Mouse (Mus musculus): ENCODE results near the gene Etv1. TPM values are rescaled to one million over a fixed set of nuclear protein-coding genes. Genes with fewer than 3 reads are reported as not detected.

Etv1 gene
- polyA plus RNA-seq, 1 experiment: 3.4 TPM

GRCm38 (mm10) chr12:38783291-38783690, 4.1 kb downstream of the Etv1 start:
- H3K79me2 ChIP-seq (ENCODE audit: control insufficient read depth, insufficient read depth): no peaks in the 10 kb centered on the region
- TF ChIP-seq MYOG (IDR thresholded peaks at IDR 0.05; ENCODE audit: control insufficient read depth, extremely low read depth, insufficient read length) (no peak), CEBPB (IDR thresholded peaks at IDR 0.05; ENCODE audit: low read depth) (no peak), CTCF (IDR thresholded peaks at IDR 0.05; ENCODE audit: control insufficient read depth, insufficient read depth, insufficient read length) (no peak), USF1 (IDR thresholded peaks at IDR 0.05; ENCODE audit: low read depth) (no peak), MAX (IDR thresholded peaks at IDR 0.05) (no peak), FOSL1 (IDR thresholded peaks at IDR 0.05; ENCODE audit: insufficient read depth, low read length, poor library complexity, severe bottlenecking) (no peak), MYOD1 (IDR thresholded peaks at IDR 0.05; ENCODE audit: control insufficient read depth, insufficient read length, low read depth) (no peak)
- H3K79me3 ChIP-seq (ENCODE audit: low read depth): no peaks in the 10 kb centered on the region
- no peaks in the 10 kb centered on the region for H3K27me3 ChIP-seq (ENCODE audit: control insufficient read depth, insufficient read depth, insufficient read length)
- no peaks in the 10 kb centered on the region for H3K36me3 ChIP-seq (ENCODE audit: control insufficient read depth, insufficient read depth)
- H3ac ChIP-seq (ENCODE audit: control insufficient read depth, insufficient read length, low read depth): no peak overlapping the region
- H3K4me3 ChIP-seq (ENCODE audit: insufficient read depth, poor library complexity, severe bottlenecking): no peak overlapping the region

DNA sequence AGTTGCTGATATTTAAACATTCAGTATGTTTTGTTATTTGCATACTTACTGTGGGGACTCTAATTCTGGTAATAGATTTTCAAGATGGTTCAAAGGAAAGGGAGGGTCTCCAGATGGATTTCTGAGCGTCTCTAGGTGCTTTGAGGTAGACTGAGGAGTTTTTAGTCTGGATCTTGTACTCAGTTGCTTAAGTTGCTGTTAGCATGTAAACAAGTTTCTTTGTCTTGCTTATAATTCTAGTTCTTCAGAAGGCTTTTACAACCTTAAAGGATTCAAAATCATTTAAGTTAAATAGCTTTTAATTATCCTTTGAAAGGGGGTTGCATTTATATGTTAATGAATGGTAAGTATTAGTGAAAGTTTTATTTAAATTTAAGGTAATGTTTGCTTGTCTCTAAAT, 5.0 kb downstream of the Etv1 start:
- TF ChIP-seq MYOG (IDR thresholded peaks at IDR 0.05; ENCODE audit: control insufficient read depth, extremely low read depth, insufficient read length) (no peak), CEBPB (IDR thresholded peaks at IDR 0.05; ENCODE audit: low read depth) (no peak), CTCF (IDR thresholded peaks at IDR 0.05; ENCODE audit: control insufficient read depth, insufficient read depth, insufficient read length) (no peak), USF1 (IDR thresholded peaks at IDR 0.05; ENCODE audit: low read depth) (no peak), MYOD1 (IDR thresholded peaks at IDR 0.05; ENCODE audit: control insufficient read depth, insufficient read length, low read depth) (no peak), FOSL1 (IDR thresholded peaks at IDR 0.05; ENCODE audit: insufficient read depth, low read length, poor library complexity, severe bottlenecking) (no peak), MAX (IDR thresholded peaks at IDR 0.05) (no peak)
- H3K4me3 ChIP-seq (ENCODE audit: insufficient read depth, poor library complexity, severe bottlenecking): no peak overlapping the region
- no peaks in the 10 kb centered on the region for H3K27me3 ChIP-seq (ENCODE audit: control insufficient read depth, insufficient read depth, insufficient read length)
- H3K36me3 ChIP-seq (ENCODE audit: control insufficient read depth, insufficient read depth): no peaks in the 10 kb centered on the region
- H3K79me2 ChIP-seq (ENCODE audit: control insufficient read depth, insufficient read depth): no peaks in the 10 kb centered on the region
- H3K79me3 ChIP-seq (ENCODE audit: low read depth): no peaks in the 10 kb centered on the region
- H3ac ChIP-seq (ENCODE audit: control insufficient read depth, insufficient read length, low read depth): no peak overlapping the region

GRCm38 (mm10) chr12:38786571-38786970, 7.4 kb downstream of the Etv1 start:
- TF ChIP-seq USF1 (IDR thresholded peaks at IDR 0.05; ENCODE audit: low read depth) (no peak), MAX (IDR thresholded peaks at IDR 0.05) (no peak), CTCF (IDR thresholded peaks at IDR 0.05; ENCODE audit: control insufficient read depth, insufficient read depth, insufficient read length) (no peak), CEBPB (IDR thresholded peaks at IDR 0.05; ENCODE audit: low read depth) (no peak), MYOD1 (IDR thresholded peaks at IDR 0.05; ENCODE audit: control insufficient read depth, insufficient read length, low read depth) (no peak), FOSL1 (IDR thresholded peaks at IDR 0.05; ENCODE audit: insufficient read depth, low read length, poor library complexity, severe bottlenecking) (no peak), MYOG (IDR thresholded peaks at IDR 0.05; ENCODE audit: control insufficient read depth, extremely low read depth, insufficient read length) (no peak)
- Histone ChIP-seq H3K36me3 (ENCODE audit: control insufficient read depth, insufficient read depth) (no peaks in the 10 kb centered on the region), H3K27me3 (ENCODE audit: control insufficient read depth, insufficient read depth, insufficient read length) (no peaks in the 10 kb centered on the region), H3K79me2 (ENCODE audit: control insufficient read depth, insufficient read depth) (no peaks in the 10 kb centered on the region), H3ac (ENCODE audit: control insufficient read depth, insufficient read length, low read depth) (no peak overlapping the region), H3K4me3 (ENCODE audit: insufficient read depth, poor library complexity, severe bottlenecking) (no peak overlapping the region), H3K79me3 (ENCODE audit: low read depth) (no peaks in the 10 kb centered on the region)

DNA sequence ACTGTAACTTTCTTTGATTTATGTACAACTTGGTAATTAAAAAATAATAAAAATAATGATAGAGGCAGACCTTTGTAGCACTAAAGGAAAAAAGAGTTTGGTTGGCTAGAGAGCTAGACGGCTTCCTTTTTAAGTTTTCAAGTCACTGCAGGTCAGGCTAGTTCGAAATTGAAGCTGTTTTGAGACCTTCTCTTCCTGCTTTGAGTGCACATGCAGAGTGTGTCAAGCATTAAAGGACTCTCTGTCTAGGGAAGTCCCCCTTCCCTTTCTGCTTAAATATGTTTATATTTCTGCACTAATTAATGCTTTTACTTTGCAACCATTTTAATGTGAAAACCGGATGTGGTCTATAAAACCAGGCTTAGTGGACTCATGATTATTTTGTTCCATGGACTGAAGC, 8.5 kb downstream of the Etv1 start:
- TF ChIP-seq MAX (IDR thresholded peaks at IDR 0.05): no peak
- no peak for TF ChIP-seq MYOD1 (IDR thresholded peaks at IDR 0.05; ENCODE audit: control insufficient read depth, insufficient read length, low read depth)
- TF ChIP-seq CEBPB (IDR thresholded peaks at IDR 0.05; ENCODE audit: low read depth): no peak
- TF ChIP-seq FOSL1 (IDR thresholded peaks at IDR 0.05; ENCODE audit: insufficient read depth, low read length, poor library complexity, severe bottlenecking): no peak
- no peak for TF ChIP-seq CTCF (IDR thresholded peaks at IDR 0.05; ENCODE audit: control insufficient read depth, insufficient read depth, insufficient read length)
- no peak for TF ChIP-seq MYOG (IDR thresholded peaks at IDR 0.05; ENCODE audit: control insufficient read depth, extremely low read depth, insufficient read length)
- no peak for TF ChIP-seq USF1 (IDR thresholded peaks at IDR 0.05; ENCODE audit: low read depth)
- Histone ChIP-seq H3K36me3 (ENCODE audit: control insufficient read depth, insufficient read depth) (no peaks in the 10 kb centered on the region), H3K4me3 (ENCODE audit: insufficient read depth, poor library complexity, severe bottlenecking) (no peak overlapping the region)

GRCm38 (mm10) chr12:38788621-38789020, 9.4 kb downstream of the Etv1 start:
- Histone ChIP-seq H3K36me3 (ENCODE audit: control insufficient read depth, insufficient read depth) (no peaks in the 10 kb centered on the region), H3K4me3 (ENCODE audit: insufficient read depth, poor library complexity, severe bottlenecking) (no peak overlapping the region), H3ac (ENCODE audit: control insufficient read depth, insufficient read length, low read depth) (no peak overlapping the region), H3K79me2 (ENCODE audit: control insufficient read depth, insufficient read depth) (no peaks in the 10 kb centered on the region), H3K27me3 (ENCODE audit: control insufficient read depth, insufficient read depth, insufficient read length) (no peaks in the 10 kb centered on the region), H3K79me3 (ENCODE audit: low read depth) (no peaks in the 10 kb centered on the region)
- TF ChIP-seq FOSL1 (IDR thresholded peaks at IDR 0.05; ENCODE audit: insufficient read depth, low read length, poor library complexity, severe bottlenecking) (peak; percentile 14), MYOD1 (IDR thresholded peaks at IDR 0.05; ENCODE audit: control insufficient read depth, insufficient read length, low read depth) (no peak), USF1 (IDR thresholded peaks at IDR 0.05; ENCODE audit: low read depth) (peak; percentile 61)

More for the DNA sequence above, 8.5 kb downstream of the Etv1 start:
- Histone ChIP-seq H3K79me3 (ENCODE audit: low read depth) (no peaks in the 10 kb centered on the region), H3K27me3 (ENCODE audit: control insufficient read depth, insufficient read depth, insufficient read length) (no peaks in the 10 kb centered on the region), H3K79me2 (ENCODE audit: control insufficient read depth, insufficient read depth) (no peaks in the 10 kb centered on the region), H3ac (ENCODE audit: control insufficient read depth, insufficient read length, low read depth) (no peak overlapping the region)

DNA sequence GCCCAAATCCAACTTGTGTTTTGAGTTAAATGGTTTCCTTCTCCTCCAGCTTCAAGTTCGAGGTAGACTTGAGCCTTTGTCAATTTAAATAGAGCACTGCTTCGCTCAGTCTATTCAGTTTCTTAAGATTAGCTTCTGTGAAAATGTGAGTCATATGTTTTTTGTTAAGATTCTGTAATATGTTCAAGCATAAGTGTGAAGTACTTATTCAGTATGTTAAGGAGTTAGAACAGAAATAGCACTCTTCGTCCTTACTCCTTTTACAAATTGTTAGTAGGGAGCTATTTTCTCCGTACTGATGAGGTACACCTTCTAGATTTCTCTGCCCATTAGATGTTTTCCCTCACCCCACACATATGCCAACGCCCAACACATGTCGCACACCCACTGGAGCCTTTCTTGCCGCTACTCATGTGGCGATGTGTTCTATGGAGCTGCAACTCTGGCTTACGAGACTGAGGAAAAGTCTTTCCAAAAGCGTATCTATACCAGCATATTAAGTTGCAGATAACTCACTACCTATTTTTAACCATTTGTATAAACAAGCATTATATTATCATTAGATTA, 10.7 kb downstream of the Etv1 start:
- no peaks in the 10 kb centered on the region for H3K36me3 ChIP-seq (ENCODE audit: control insufficient read depth, insufficient read depth)
- H3ac ChIP-seq (ENCODE audit: control insufficient read depth, insufficient read length, low read depth): no peak overlapping the region
- no peak overlapping the region for H3K4me3 ChIP-seq (ENCODE audit: insufficient read depth, poor library complexity, severe bottlenecking)
- H3K79me2 ChIP-seq (ENCODE audit: control insufficient read depth, insufficient read depth): no peaks in the 10 kb centered on the region
- TF ChIP-seq USF1 (IDR thresholded peaks at IDR 0.05; ENCODE audit: low read depth): no peak
- TF ChIP-seq MYOG (IDR thresholded peaks at IDR 0.05; ENCODE audit: control insufficient read depth, extremely low read depth, insufficient read length): no peak
- TF ChIP-seq CTCF (IDR thresholded peaks at IDR 0.05; ENCODE audit: control insufficient read depth, insufficient read depth, insufficient read length): no peak
- TF ChIP-seq CEBPB (IDR thresholded peaks at IDR 0.05; ENCODE audit: low read depth): no peak
- no peak for TF ChIP-seq MYOD1 (IDR thresholded peaks at IDR 0.05; ENCODE audit: control insufficient read depth, insufficient read length, low read depth)
- TF ChIP-seq FOSL1 (IDR thresholded peaks at IDR 0.05; ENCODE audit: insufficient read depth, low read length, poor library complexity, severe bottlenecking): no peak
- no peak for TF ChIP-seq MAX (IDR thresholded peaks at IDR 0.05)
- H3K79me3 ChIP-seq (ENCODE audit: low read depth): no peaks in the 10 kb centered on the region
- no peaks in the 10 kb centered on the region for H3K27me3 ChIP-seq (ENCODE audit: control insufficient read depth, insufficient read depth, insufficient read length)
